Comparison of ENCODE assay signal across 22 mouse cellular contexts in genomic region chr6:78505745-78506144, GRCm38 (mm10). TPM values are rescaled to one million over a fixed set of nuclear protein-coding genes. Genes with fewer than 3 reads are reported as not detected.
"Had no signal": no experiment of that assay in that cellular context is flagged by ENCODE, and none has a peak within 500 bp of the region (broad histone marks: within the 10 kb centered on the region; RNA-seq: fewer than 3 reads in every experiment).

No protein-coding gene starts in this region.

- H3K4me2 ChIP-seq: kidney, embryonic 15.5 days; limb, embryonic 13.5 days; liver, embryonic 15.5 days; lung, embryonic 15.5 days; midbrain, embryonic 11.5 days had no signal

- DNase-seq: kidney, adult 11 months; kidney, adult 8-10 months; kidney, postnatal 10 days; kidney, postnatal 36 days; midbrain, embryonic 14.5 days; thymus, adult 18-20 months; thymus, postnatal 36 days had no signal

- H3K4me1 ChIP-seq: kidney, embryonic 15.5 days; limb, embryonic 10.5 days; limb, embryonic 13.5 days; liver, embryonic 15.5 days; lung, embryonic 15.5 days had no signal

- H3K9me3 ChIP-seq: kidney, embryonic 15.5 days; limb, embryonic 10.5 days; limb, embryonic 13.5 days; liver, embryonic 15.5 days; lung, embryonic 15.5 days had no signal

- H3K4me3 ChIP-seq: kidney, embryonic 15.5 days; limb, embryonic 10.5 days; limb, embryonic 13.5 days; liver, embryonic 15.5 days; lung, embryonic 15.5 days had no signal

- H3K9ac ChIP-seq: kidney, embryonic 15.5 days; limb, embryonic 13.5 days; liver, embryonic 15.5 days; lung, embryonic 15.5 days had no signal

- H3K36me3 ChIP-seq: kidney, embryonic 15.5 days; limb, embryonic 10.5 days; limb, embryonic 13.5 days; liver, embryonic 15.5 days; lung, embryonic 15.5 days had no signal

- H3K27me3 ChIP-seq: kidney, embryonic 15.5 days; limb, embryonic 13.5 days; liver, embryonic 15.5 days; lung, embryonic 15.5 days had no signal

- H3K27ac ChIP-seq: kidney, embryonic 15.5 days; limb, embryonic 10.5 days; limb, embryonic 13.5 days; liver, embryonic 15.5 days; lung, embryonic 15.5 days had no signal

RNA-seq across cellular contexts. Expression of gene Reg3g, which starts 37.1 kb away (rescaled TPM):
- total RNA-seq: layer of hippocampus, postnatal 25 days; left cerebral cortex, adult 18-20 months; left cerebral cortex, postnatal 25 days; liver, adult 2 months; megakaryocyte progenitor cell, adult 5-6 weeks; megakaryocyte-erythroid progenitor cell, adult 5-6 weeks; midbrain, postnatal 0 days had no signal
- polyA plus RNA-seq: kidney, embryonic 15.5 days; limb, embryonic 10.5 days; limb, embryonic 13.5 days; liver, adult 2 months; liver, embryonic 15.5 days; midbrain, embryonic 11.5 days; midbrain, embryonic 14.5 days; neural tube, embryonic 11.5 days; neural tube, embryonic 14.5 days had no signal
